Mouse (Mus musculus): ENCODE measurements at regions not wholly inside any gene's neighbourhood (a gene's known extent, or its start where the extent isn't known, plus 50 kb on each side); places are given as distances from the start of the nearest gene placed in this dataset.

- Histone ChIP-seq H3K4me2 (no peak overlapping the region), H3K27ac (ENCODE audit: low read depth, low read length) (no peak overlapping the region), H3K4me1 (ENCODE audit: control insufficient read depth, insufficient read depth, low read length) (no peaks in the 10 kb centered on the region), H3K4me3 (ENCODE audit: low read depth, low read length) (no peak overlapping the region), H3K27me3 (ENCODE audit: control insufficient read depth, insufficient read depth, low read length) (0 out of 2 replicates have a peak, but pooled peaks cover 2% of the 10 kb centered on the region), H3K36me3 (ENCODE audit: control insufficient read depth, insufficient read depth, low read length) (no peaks in the 10 kb centered on the region), H3K9ac (ENCODE audit: low read depth, low read length) (no peak overlapping the region), H3K9me3 (replicated peaks; ENCODE audit: control insufficient read depth, low read length) (no peaks in the 10 kb centered on the region)
- ATAC-seq (replicated peaks; ENCODE audit: insufficient number of reproducible peaks, low FRiP score, low TSS enrichment): no peak
- WGBS (ENCODE audit: insufficient replicate concordance): 51% methylated on average over 4 of the region's 4 CpGs
These were observed 231.0 kb downstream of the Hs3st3b1 start for GRCm38 (mm10) chr11:63691041-63691440.

GRCm38 (mm10) chr11:63704995-63705580 lies 217.0 kb downstream of the Hs3st3b1 start:
- no peak overlapping the region for H3K27ac ChIP-seq (ENCODE audit: low read depth, low read length)
- no peak for ATAC-seq (replicated peaks; ENCODE audit: insufficient number of reproducible peaks, low FRiP score, low TSS enrichment)
- WGBS (ENCODE audit: insufficient replicate concordance): 72% methylated on average over 12 of the region's 12 CpGs
- H3K27me3 ChIP-seq (ENCODE audit: control insufficient read depth, insufficient read depth, low read length): no peaks in the 10 kb centered on the region
- H3K9me3 ChIP-seq (replicated peaks; ENCODE audit: control insufficient read depth, low read length): no peaks in the 10 kb centered on the region
- H3K4me1 ChIP-seq (ENCODE audit: control insufficient read depth, insufficient read depth, low read length): peaks cover 5% of the 10 kb centered on the region
- no peak overlapping the region for H3K9ac ChIP-seq (ENCODE audit: low read depth, low read length)
- no peak overlapping the region for H3K4me3 ChIP-seq (ENCODE audit: low read depth, low read length)
- no peaks in the 10 kb centered on the region for H3K36me3 ChIP-seq (ENCODE audit: control insufficient read depth, insufficient read depth, low read length)
- no peak overlapping the region for H3K4me2 ChIP-seq

- 55% methylated on average over 8 of the region's 8 CpGs for WGBS (ENCODE audit: insufficient replicate concordance)
- H3K4me3 ChIP-seq (ENCODE audit: low read depth, low read length): no peak overlapping the region
- H3K9me3 ChIP-seq (replicated peaks; ENCODE audit: control insufficient read depth, low read length): no peaks in the 10 kb centered on the region
- no peak overlapping the region for H3K27ac ChIP-seq (ENCODE audit: low read depth, low read length)
- H3K9ac ChIP-seq (ENCODE audit: low read depth, low read length): no peak overlapping the region
- no peaks in the 10 kb centered on the region for H3K36me3 ChIP-seq (ENCODE audit: control insufficient read depth, insufficient read depth, low read length)
- H3K4me2 ChIP-seq: no peak overlapping the region
- H3K27me3 ChIP-seq (ENCODE audit: control insufficient read depth, insufficient read depth, low read length): no peaks in the 10 kb centered on the region
- H3K4me1 ChIP-seq (ENCODE audit: control insufficient read depth, insufficient read depth, low read length): peaks cover 5% of the 10 kb centered on the region
- no peak for ATAC-seq (replicated peaks; ENCODE audit: insufficient number of reproducible peaks, low FRiP score, low TSS enrichment)
These were observed 216.0 kb downstream of the Hs3st3b1 start for GRCm38 (mm10) chr11:63706057-63706456.

DNA sequence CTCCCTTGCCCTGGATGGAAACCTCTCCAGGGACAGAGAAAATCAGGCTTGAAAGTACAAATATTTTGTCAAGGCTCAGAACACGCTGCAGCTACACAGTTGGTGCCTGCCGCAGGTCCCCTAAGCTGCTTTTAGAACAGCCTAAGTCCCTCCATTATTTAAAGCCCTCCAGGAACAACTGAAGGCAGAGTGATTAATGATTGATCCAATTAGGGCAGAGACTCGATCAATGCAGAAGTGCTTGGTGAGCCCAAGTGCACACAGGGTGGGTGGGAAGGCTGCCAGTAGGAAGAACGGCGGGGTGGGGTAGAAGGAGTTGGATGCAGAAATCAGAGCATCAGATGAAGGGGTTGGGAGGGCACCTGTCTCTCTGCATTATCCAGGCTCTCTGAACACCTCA lies 215.0 kb downstream of the Hs3st3b1 start:
- H3K4me1 ChIP-seq (ENCODE audit: control insufficient read depth, insufficient read depth, low read length): peaks cover 5% of the 10 kb centered on the region
- WGBS (ENCODE audit: insufficient replicate concordance): 50% methylated on average over 5 of the region's 5 CpGs
- no peaks in the 10 kb centered on the region for H3K27me3 ChIP-seq (ENCODE audit: control insufficient read depth, insufficient read depth, low read length)
- H3K9ac ChIP-seq (ENCODE audit: low read depth, low read length): no peak overlapping the region
- H3K4me2 ChIP-seq: no peak overlapping the region
- H3K4me3 ChIP-seq (ENCODE audit: low read depth, low read length): no peak overlapping the region
- ATAC-seq (replicated peaks; ENCODE audit: insufficient number of reproducible peaks, low FRiP score, low TSS enrichment): no peak
- no peaks in the 10 kb centered on the region for H3K9me3 ChIP-seq (replicated peaks; ENCODE audit: control insufficient read depth, low read length)
- no peaks in the 10 kb centered on the region for H3K36me3 ChIP-seq (ENCODE audit: control insufficient read depth, insufficient read depth, low read length)
- no peak overlapping the region for H3K27ac ChIP-seq (ENCODE audit: low read depth, low read length)

GRCm38 (mm10) chr11:63708412-63708811 lies 213.7 kb downstream of the Hs3st3b1 start:
- Histone ChIP-seq H3K9me3 (replicated peaks; ENCODE audit: control insufficient read depth, low read length) (no peaks in the 10 kb centered on the region), H3K27ac (ENCODE audit: low read depth, low read length) (no peak overlapping the region), H3K4me1 (ENCODE audit: control insufficient read depth, insufficient read depth, low read length) (peaks cover 5% of the 10 kb centered on the region), H3K4me2 (no peak overlapping the region), H3K27me3 (ENCODE audit: control insufficient read depth, insufficient read depth, low read length) (no peaks in the 10 kb centered on the region), H3K4me3 (ENCODE audit: low read depth, low read length) (no peak overlapping the region), H3K9ac (ENCODE audit: low read depth, low read length) (no peak overlapping the region), H3K36me3 (ENCODE audit: control insufficient read depth, insufficient read depth, low read length) (no peaks in the 10 kb centered on the region)
- 55% methylated on average over 4 of the region's 4 CpGs for WGBS (ENCODE audit: insufficient replicate concordance)
- ATAC-seq (replicated peaks; ENCODE audit: insufficient number of reproducible peaks, low FRiP score, low TSS enrichment): no peak

DNA sequence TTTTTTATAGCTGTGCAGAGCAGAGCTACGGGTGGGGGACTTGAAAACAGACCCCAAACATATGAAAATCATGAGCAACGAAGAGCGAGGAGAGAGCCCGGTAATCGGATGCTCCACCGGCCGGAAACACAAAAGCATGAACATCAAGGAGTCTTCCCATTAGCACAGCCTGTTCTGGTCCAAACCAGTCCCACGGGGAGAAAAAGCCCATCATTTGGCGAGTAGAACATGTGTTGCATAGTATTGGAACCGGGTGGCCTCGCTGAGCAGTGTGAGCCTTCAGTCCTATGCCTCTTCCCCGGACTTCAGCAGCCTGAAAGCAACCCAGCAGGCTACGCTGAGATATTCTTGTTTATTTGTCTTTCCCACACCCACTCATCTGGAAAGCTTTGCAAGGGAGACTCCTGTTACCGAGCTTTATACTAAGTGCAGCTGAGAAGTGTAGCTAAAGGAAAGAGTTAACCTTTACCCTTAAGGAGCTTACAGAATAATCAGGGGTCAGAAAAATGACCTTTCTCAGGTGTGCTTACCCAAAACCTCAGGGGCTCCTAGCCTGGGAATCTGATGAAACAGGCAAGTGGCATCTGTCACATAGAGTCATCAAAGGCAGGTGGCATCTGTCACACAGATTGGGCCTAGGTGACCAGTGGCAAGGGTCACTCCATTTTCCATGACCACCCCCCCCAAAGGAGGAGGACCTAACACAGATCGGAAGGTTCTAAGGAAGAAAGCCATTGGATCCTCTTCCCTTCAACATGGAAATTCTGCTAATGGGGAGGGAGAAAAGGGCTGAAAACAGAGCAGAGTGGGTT lies 209.8 kb downstream of the Hs3st3b1 start:
- H3K4me2 ChIP-seq: no peak overlapping the region

DNA sequence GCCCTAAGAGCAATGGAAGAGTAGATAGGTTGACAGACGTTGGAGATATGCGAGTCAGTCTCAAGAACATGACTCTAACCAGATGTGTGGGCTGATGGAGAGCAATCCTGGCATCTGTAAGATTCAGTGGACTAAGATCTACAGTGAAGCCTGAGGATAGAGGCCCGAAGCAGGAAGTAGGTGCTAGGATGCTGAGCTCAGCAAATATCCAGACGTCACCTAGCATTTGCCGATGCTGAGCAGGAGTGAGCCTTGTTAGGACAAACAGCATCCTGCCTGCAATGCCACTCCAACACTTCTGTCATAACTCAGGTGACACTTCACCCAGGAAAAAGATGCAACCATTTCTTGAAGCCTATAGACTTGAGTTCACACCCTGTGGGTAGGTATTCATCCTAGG lies 199.8 kb downstream of the Hs3st3b1 start:
- Histone ChIP-seq H3K9ac (ENCODE audit: low read depth, low read length) (no peak overlapping the region), H3K4me3 (ENCODE audit: low read depth, low read length) (no peak overlapping the region), H3K9me3 (replicated peaks; ENCODE audit: control insufficient read depth, low read length) (no peaks in the 10 kb centered on the region), H3K27me3 (ENCODE audit: control insufficient read depth, insufficient read depth, low read length) (no peaks in the 10 kb centered on the region), H3K4me1 (ENCODE audit: control insufficient read depth, insufficient read depth, low read length) (no peaks in the 10 kb centered on the region), H3K36me3 (ENCODE audit: control insufficient read depth, insufficient read depth, low read length) (no peaks in the 10 kb centered on the region), H3K4me2 (no peak overlapping the region), H3K27ac (ENCODE audit: low read depth, low read length) (no peak overlapping the region)
- no peak for ATAC-seq (replicated peaks; ENCODE audit: insufficient number of reproducible peaks, low FRiP score, low TSS enrichment)
- 76% methylated on average over 5 of the region's 5 CpGs for WGBS (ENCODE audit: insufficient replicate concordance)

More for the DNA sequence above, 209.8 kb downstream of the Hs3st3b1 start:
- Histone ChIP-seq H3K27me3 (ENCODE audit: control insufficient read depth, insufficient read depth, low read length) (no peaks in the 10 kb centered on the region), H3K4me3 (ENCODE audit: low read depth, low read length) (no peak overlapping the region), H3K36me3 (ENCODE audit: control insufficient read depth, insufficient read depth, low read length) (no peaks in the 10 kb centered on the region), H3K4me1 (ENCODE audit: control insufficient read depth, insufficient read depth, low read length) (no peaks in the 10 kb centered on the region), H3K27ac (ENCODE audit: low read depth, low read length) (no peak overlapping the region), H3K9ac (ENCODE audit: low read depth, low read length) (no peak overlapping the region), H3K9me3 (replicated peaks; ENCODE audit: control insufficient read depth, low read length) (no peaks in the 10 kb centered on the region)
- no peak for ATAC-seq (replicated peaks; ENCODE audit: insufficient number of reproducible peaks, low FRiP score, low TSS enrichment)
- WGBS (ENCODE audit: insufficient replicate concordance): 56% methylated on average over 15 of the region's 15 CpGs

DNA sequence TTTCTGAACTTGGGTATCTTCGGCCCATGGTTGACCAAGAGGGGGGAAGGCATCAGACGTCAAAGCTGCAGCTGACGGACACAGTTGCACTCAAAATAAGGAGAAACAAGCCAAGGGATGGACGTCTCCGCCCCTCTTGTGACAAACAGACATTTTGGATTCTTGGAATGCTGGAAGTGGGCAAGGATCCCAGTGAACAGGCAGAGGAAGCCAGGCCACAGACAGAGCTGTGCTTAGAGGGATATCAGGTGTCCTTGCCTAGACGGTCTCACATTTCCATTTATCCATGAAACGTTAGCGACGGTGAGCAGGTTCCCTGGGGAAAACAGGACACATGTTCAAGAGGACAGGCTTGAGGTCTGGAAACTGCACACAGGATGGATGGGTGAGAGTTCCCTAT lies 191.2 kb downstream of the Hs3st3b1 start:
- no peak overlapping the region for H3K27ac ChIP-seq (ENCODE audit: low read depth, low read length)
- no peak overlapping the region for H3K4me2 ChIP-seq
- H3K4me1 ChIP-seq (ENCODE audit: control insufficient read depth, insufficient read depth, low read length): no peaks in the 10 kb centered on the region
- H3K9ac ChIP-seq (ENCODE audit: low read depth, low read length): no peak overlapping the region
- H3K27me3 ChIP-seq (ENCODE audit: control insufficient read depth, insufficient read depth, low read length): no peaks in the 10 kb centered on the region
- no peaks in the 10 kb centered on the region for H3K9me3 ChIP-seq (replicated peaks; ENCODE audit: control insufficient read depth, low read length)
- no peak overlapping the region for H3K4me3 ChIP-seq (ENCODE audit: low read depth, low read length)
- 68% methylated on average over 9 of the region's 9 CpGs for WGBS (ENCODE audit: insufficient replicate concordance)
- no peak for ATAC-seq (replicated peaks; ENCODE audit: insufficient number of reproducible peaks, low FRiP score, low TSS enrichment)
- H3K36me3 ChIP-seq (ENCODE audit: control insufficient read depth, insufficient read depth, low read length): no peaks in the 10 kb centered on the region

DNA sequence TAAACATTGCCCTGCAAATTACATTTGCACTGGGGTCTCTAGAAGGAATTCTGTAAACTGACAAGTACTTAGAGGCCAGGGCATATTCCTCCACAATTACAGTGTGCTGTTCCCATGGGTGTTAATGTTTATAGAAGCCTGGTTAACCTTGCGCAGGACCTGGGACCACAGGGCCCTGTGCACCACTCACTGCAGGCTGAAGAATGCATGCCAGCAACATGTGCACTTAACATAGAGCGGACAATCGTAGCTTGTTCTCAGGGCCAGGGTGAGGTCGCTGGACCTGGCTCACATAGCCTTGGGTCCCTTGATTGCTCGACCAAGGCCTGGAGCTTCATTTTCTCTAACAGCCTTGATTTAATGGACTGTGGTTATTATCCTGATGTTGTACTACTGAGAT lies 168.8 kb downstream of the Hs3st3b1 start:
- Histone ChIP-seq H3K27ac (ENCODE audit: low read depth, low read length) (no peak overlapping the region), H3K9me3 (replicated peaks; ENCODE audit: control insufficient read depth, low read length) (no peaks in the 10 kb centered on the region), H3K27me3 (ENCODE audit: control insufficient read depth, insufficient read depth, low read length) (no peaks in the 10 kb centered on the region), H3K4me2 (no peak overlapping the region), H3K36me3 (ENCODE audit: control insufficient read depth, insufficient read depth, low read length) (no peaks in the 10 kb centered on the region), H3K9ac (ENCODE audit: low read depth, low read length) (no peak overlapping the region), H3K4me3 (ENCODE audit: low read depth, low read length) (no peak overlapping the region), H3K4me1 (ENCODE audit: control insufficient read depth, insufficient read depth, low read length) (0 out of 2 replicates have a peak, but pooled peaks cover 3% of the 10 kb centered on the region)
- ATAC-seq (replicated peaks; ENCODE audit: insufficient number of reproducible peaks, low FRiP score, low TSS enrichment): no peak
- WGBS (ENCODE audit: insufficient replicate concordance): 68% methylated on average over 5 of the region's 5 CpGs

Data from heart, embryonic 11.5 days (tissue).